Mouse (Mus musculus): ENCODE data around the gene Smtn. TPM values are rescaled to one million over a fixed set of nuclear protein-coding genes. Genes with fewer than 3 reads are reported as not detected.

Gene Smtn
- polyA plus RNA-seq, 1 experiment from 2014 or later: 121 TPM

GRCm38 (mm10) chr11:3575238-3575637 lies 34.8 kb upstream of the Smtn start:
- peak; percentile 64 for ATAC-seq (ENCODE audit: low read depth)
- Histone ChIP-seq H3K27ac (ENCODE audit: low read length) (peak overlapping the region; percentile 95), H3K4me1 (replicated peaks; ENCODE audit: control insufficient read depth, insufficient read depth, low read length) (peaks cover 31% of the 10 kb centered on the region)

GRCm38 (mm10) chr11:3573092-3573491 lies 32.7 kb upstream of the Smtn start:
- 3% methylated on average over 9 of the region's 9 CpGs for WGBS
- H3K9ac ChIP-seq (ENCODE audit: low read length): no peak overlapping the region

More at GRCm38 (mm10) chr11:3575238-3575637, 34.8 kb upstream of the Smtn start:
- Histone ChIP-seq H3K9me3 (ENCODE audit: control insufficient read depth, low read length) (no peaks in the 10 kb centered on the region), H3K36me3 (ENCODE audit: control insufficient read depth, insufficient read depth, low read length) (no peaks in the 10 kb centered on the region), H3K27me3 (ENCODE audit: control insufficient read depth, insufficient read depth, low read depth, low read length) (no peaks in the 10 kb centered on the region), H3K4me2 (ENCODE audit: low read depth, low read length) (no peak overlapping the region), H3K9ac (ENCODE audit: low read length) (no peak overlapping the region), H3K4me3 (ENCODE audit: low read length) (no peak overlapping the region)
- 28% methylated on average over 3 of the region's 3 CpGs for WGBS

GRCm38 (mm10) chr11:3572181-3572580 lies 31.8 kb upstream of the Smtn start:
- 75% methylated on average over 6 of the region's 6 CpGs for WGBS
- ATAC-seq (ENCODE audit: low read depth): no peak
- H3K27ac ChIP-seq (ENCODE audit: low read length): peak overlapping the region; percentile 95
- no peaks in the 10 kb centered on the region for H3K36me3 ChIP-seq (ENCODE audit: control insufficient read depth, insufficient read depth, low read length)
- peaks cover 31% of the 10 kb centered on the region for H3K4me1 ChIP-seq (replicated peaks; ENCODE audit: control insufficient read depth, insufficient read depth, low read length)
- H3K9me3 ChIP-seq (ENCODE audit: control insufficient read depth, low read length): no peaks in the 10 kb centered on the region
- H3K27me3 ChIP-seq (ENCODE audit: control insufficient read depth, insufficient read depth, low read depth, low read length): no peaks in the 10 kb centered on the region
- H3K4me3 ChIP-seq (ENCODE audit: low read length): no peak overlapping the region
- H3K9ac ChIP-seq (ENCODE audit: low read length): no peak overlapping the region
- no peak overlapping the region for H3K4me2 ChIP-seq (ENCODE audit: low read depth, low read length)

More at GRCm38 (mm10) chr11:3573092-3573491, 32.7 kb upstream of the Smtn start:
- H3K36me3 ChIP-seq (ENCODE audit: control insufficient read depth, insufficient read depth, low read length): no peaks in the 10 kb centered on the region
- peak overlapping the region; percentile 95 for H3K27ac ChIP-seq (ENCODE audit: low read length)
- H3K4me3 ChIP-seq (ENCODE audit: low read length): no peak overlapping the region
- H3K4me2 ChIP-seq (ENCODE audit: low read depth, low read length): 0 out of 2 replicates have a peak overlapping the region, but pooled peaks have one; percentile 14
- peaks cover 31% of the 10 kb centered on the region for H3K4me1 ChIP-seq (replicated peaks; ENCODE audit: control insufficient read depth, insufficient read depth, low read length)
- no peaks in the 10 kb centered on the region for H3K27me3 ChIP-seq (ENCODE audit: control insufficient read depth, insufficient read depth, low read depth, low read length)
- no peaks in the 10 kb centered on the region for H3K9me3 ChIP-seq (ENCODE audit: control insufficient read depth, low read length)
- ATAC-seq (ENCODE audit: low read depth): peak; percentile 96

- H3K9me3 ChIP-seq (ENCODE audit: control insufficient read depth, low read length): no peaks in the 10 kb centered on the region
- no peak overlapping the region for H3K4me2 ChIP-seq (ENCODE audit: low read depth, low read length)
- no peak overlapping the region for H3K9ac ChIP-seq (ENCODE audit: low read length)
- H3K36me3 ChIP-seq (ENCODE audit: control insufficient read depth, insufficient read depth, low read length): no peaks in the 10 kb centered on the region
- H3K4me1 ChIP-seq (replicated peaks; ENCODE audit: control insufficient read depth, insufficient read depth, low read length): peaks cover 35% of the 10 kb centered on the region
- no peak for ATAC-seq (ENCODE audit: low read depth)
- 67% methylated on average over 8 of the region's 8 CpGs for WGBS
- no peaks in the 10 kb centered on the region for H3K27me3 ChIP-seq (ENCODE audit: control insufficient read depth, insufficient read depth, low read depth, low read length)
- H3K27ac ChIP-seq (ENCODE audit: low read length): no peak overlapping the region
- H3K4me3 ChIP-seq (ENCODE audit: low read length): no peak overlapping the region
Observed at GRCm38 (mm10) chr11:3570321-3570720, 29.9 kb upstream of the Smtn start.

- no peaks in the 10 kb centered on the region for H3K27me3 ChIP-seq (ENCODE audit: control insufficient read depth, insufficient read depth, low read depth, low read length)
- H3K4me3 ChIP-seq (ENCODE audit: low read length): no peak overlapping the region
- H3K9me3 ChIP-seq (ENCODE audit: control insufficient read depth, low read length): no peaks in the 10 kb centered on the region
- peaks cover 22% of the 10 kb centered on the region for H3K4me1 ChIP-seq (replicated peaks; ENCODE audit: control insufficient read depth, insufficient read depth, low read length)
- H3K36me3 ChIP-seq (ENCODE audit: control insufficient read depth, insufficient read depth, low read length): no peaks in the 10 kb centered on the region
- no peak overlapping the region for H3K27ac ChIP-seq (ENCODE audit: low read length)
- 89% methylated on average over 1 of the region's 1 CpGs for WGBS
- H3K9ac ChIP-seq (ENCODE audit: low read length): no peak overlapping the region
- ATAC-seq (ENCODE audit: low read depth): no peak
- H3K4me2 ChIP-seq (ENCODE audit: low read depth, low read length): no peak overlapping the region
Observed at GRCm38 (mm10) chr11:3567896-3568295, 27.5 kb upstream of the Smtn start.

GRCm38 (mm10) chr11:3566018-3566417 lies 25.6 kb upstream of the Smtn start:
- WGBS: 48% methylated on average over 4 of the region's 4 CpGs
- H3K9ac ChIP-seq (ENCODE audit: low read length): no peak overlapping the region
- peak; percentile 81 for ATAC-seq (ENCODE audit: low read depth)
- H3K4me1 ChIP-seq (replicated peaks; ENCODE audit: control insufficient read depth, insufficient read depth, low read length): peaks cover 18% of the 10 kb centered on the region; the same call in 1 of the 2 replicates
- H3K4me3 ChIP-seq (ENCODE audit: low read length): no peak overlapping the region
- peak overlapping the region; percentile 64 for H3K27ac ChIP-seq (ENCODE audit: low read length)
- H3K4me2 ChIP-seq (ENCODE audit: low read depth, low read length): no peak overlapping the region
- H3K36me3 ChIP-seq (ENCODE audit: control insufficient read depth, insufficient read depth, low read length): no peaks in the 10 kb centered on the region
- no peaks in the 10 kb centered on the region for H3K9me3 ChIP-seq (ENCODE audit: control insufficient read depth, low read length)
- no peaks in the 10 kb centered on the region for H3K27me3 ChIP-seq (ENCODE audit: control insufficient read depth, insufficient read depth, low read depth, low read length)

GRCm38 (mm10) chr11:3564451-3564850 lies 24.0 kb upstream of the Smtn start:
- no peaks in the 10 kb centered on the region for H3K27me3 ChIP-seq (ENCODE audit: control insufficient read depth, insufficient read depth, low read depth, low read length)
- no peak overlapping the region for H3K4me2 ChIP-seq (ENCODE audit: low read depth, low read length)
- H3K36me3 ChIP-seq (ENCODE audit: control insufficient read depth, insufficient read depth, low read length): no peaks in the 10 kb centered on the region
- H3K9me3 ChIP-seq (ENCODE audit: control insufficient read depth, low read length): no peaks in the 10 kb centered on the region
- WGBS: 36% methylated on average over 7 of the region's 7 CpGs
- H3K9ac ChIP-seq (ENCODE audit: low read length): peak overlapping the region; percentile 28; the same call in 1 of the 2 replicates
- H3K4me3 ChIP-seq (ENCODE audit: low read length): no peak overlapping the region
- peaks cover 18% of the 10 kb centered on the region; the same call in 1 of the 2 replicates for H3K4me1 ChIP-seq (replicated peaks; ENCODE audit: control insufficient read depth, insufficient read depth, low read length)
- no peak for ATAC-seq (ENCODE audit: low read depth)
- H3K27ac ChIP-seq (ENCODE audit: low read length): peak overlapping the region; percentile 68

- Histone ChIP-seq H3K9me3 (ENCODE audit: control insufficient read depth, low read length) (no peaks in the 10 kb centered on the region), H3K4me3 (ENCODE audit: low read length) (no peak overlapping the region), H3K9ac (ENCODE audit: low read length) (no peak overlapping the region), H3K4me2 (ENCODE audit: low read depth, low read length) (no peak overlapping the region), H3K36me3 (ENCODE audit: control insufficient read depth, insufficient read depth, low read length) (no peaks in the 10 kb centered on the region), H3K27me3 (ENCODE audit: control insufficient read depth, insufficient read depth, low read depth, low read length) (no peaks in the 10 kb centered on the region), H3K27ac (ENCODE audit: low read length) (peak overlapping the region; percentile 68; the same call in 1 of the 2 replicates), H3K4me1 (replicated peaks; ENCODE audit: control insufficient read depth, insufficient read depth, low read length) (peaks cover 18% of the 10 kb centered on the region; the same call in 1 of the 2 replicates)
- 82% methylated on average over 6 of the region's 6 CpGs for WGBS
- ATAC-seq (ENCODE audit: low read depth): no peak
Observed at GRCm38 (mm10) chr11:3563853-3564252, 23.4 kb upstream of the Smtn start.

- no peak overlapping the region for H3K4me2 ChIP-seq (ENCODE audit: low read depth, low read length)
- no peaks in the 10 kb centered on the region for H3K9me3 ChIP-seq (ENCODE audit: control insufficient read depth, low read length)
- H3K4me1 ChIP-seq (replicated peaks; ENCODE audit: control insufficient read depth, insufficient read depth, low read length): peaks cover 11% of the 10 kb centered on the region; the same call in 1 of the 2 replicates
- H3K36me3 ChIP-seq (ENCODE audit: control insufficient read depth, insufficient read depth, low read length): no peaks in the 10 kb centered on the region
- peak; percentile 82 for ATAC-seq (ENCODE audit: low read depth)
- peak overlapping the region; percentile 16; the same call in 1 of the 2 replicates for H3K27ac ChIP-seq (ENCODE audit: low read length)
- 38% methylated on average over 5 of the region's 5 CpGs for WGBS
- no peaks in the 10 kb centered on the region for H3K27me3 ChIP-seq (ENCODE audit: control insufficient read depth, insufficient read depth, low read depth, low read length)
- no peak overlapping the region for H3K4me3 ChIP-seq (ENCODE audit: low read length)
- no peak overlapping the region for H3K9ac ChIP-seq (ENCODE audit: low read length)
Observed at GRCm38 (mm10) chr11:3560202-3560601, 19.8 kb upstream of the Smtn start.
